Mouse (Mus musculus) ES-Bruce4 (cell line): Measurements from ENCODE around the gene Gm16506. TPM values are rescaled to one million over a fixed set of nuclear protein-coding genes. Genes with fewer than 3 reads are reported as not detected.
"Not testable (repeated sequence)": the region's sequence is repeated elsewhere in the genome, so short reads cannot be mapped to it uniquely, and the experiment has no call there.

Source experiments
- H3K27ac ChIP-seq: 2 replicates; pipeline ENCODE4 v1.5.1; 2012; ENCODE audit warnings: low read length, inconsistent platforms; ENCODE audit not compliant: insufficient read depth
- H3K27me3 ChIP-seq: 2 replicates; pipeline ENCODE4 v1.6.1; 2012; ENCODE audit warnings: mild to moderate bottlenecking, low read length, inconsistent platforms; ENCODE audit not compliant: control insufficient read depth, poor library complexity, insufficient read depth, severe bottlenecking
- H3K36me3 ChIP-seq: 2 replicates; pipeline ENCODE4 v1.6.1; 2012; ENCODE audit warnings: inconsistent platforms, mild to moderate bottlenecking, low read length, moderate library complexity; ENCODE audit not compliant: control insufficient read depth, poor library complexity, insufficient read depth, severe bottlenecking
- H3K4me1 ChIP-seq: one replicate; pipeline ENCODE4 v1.8.1; 2011; ENCODE audit warnings: low read length; ENCODE audit not compliant: control insufficient read depth, insufficient read depth
- H3K4me3 ChIP-seq: 2 replicates; pipeline ENCODE4 v1.5.1; 2011; ENCODE audit warnings: low read depth, mild to moderate bottlenecking, low read length
- H3K9ac ChIP-seq: 2 replicates; pipeline ENCODE4 v1.6.1; 2012; ENCODE audit warnings: low read depth, mild to moderate bottlenecking, inconsistent platforms; ENCODE audit not compliant: poor library complexity, severe bottlenecking
- H3K9me3 ChIP-seq: replicated peaks from 2 replicates; pipeline ENCODE4 v1.6.1; 2012; ENCODE audit warnings: mild to moderate bottlenecking, low read length, inconsistent platforms; ENCODE audit not compliant: control insufficient read depth, poor library complexity, insufficient read depth, severe bottlenecking
- polyA plus RNA-seq: library from polyadenylated mRNA; stranded (reverse); fragments of >200 nt; gene quantifications from 2 replicates; pipeline ENCODE4 v1.2.4, GENCODE M21; 2011; ENCODE audit warnings: low read depth; ENCODE audit not compliant: missing spikeins, insufficient read depth, insufficient read length

Gm16506 gene
- not detected in 2 replicates for polyA plus RNA-seq

DNA sequence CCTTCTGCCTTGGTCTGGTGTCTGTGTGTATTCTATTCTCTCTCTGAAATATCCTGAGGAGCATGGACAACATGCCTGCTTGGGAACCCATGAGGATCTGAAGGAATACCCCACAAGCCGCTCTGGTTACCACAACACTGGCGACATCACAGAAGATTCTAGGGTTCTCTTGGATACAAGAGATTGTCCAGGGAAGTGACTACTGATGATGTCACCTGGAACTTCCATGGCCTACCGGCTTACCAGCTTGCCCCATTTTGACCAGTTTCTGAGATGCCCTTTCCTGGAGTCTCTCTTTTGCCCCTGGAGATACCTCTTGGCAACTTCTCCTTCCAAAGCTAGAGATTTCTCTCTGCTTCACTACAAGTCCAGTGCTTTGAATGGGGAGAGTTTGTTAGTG, at the start of gene Gm16506:
Gene Gm16506 (minus strand): TSS at position 101 of the 400 bp plus-strand sequence.
- H3K36me3 ChIP-seq, H3K27me3 ChIP-seq, H3K4me1 ChIP-seq, H3K9ac ChIP-seq, H3K4me3 ChIP-seq, H3K27ac ChIP-seq, H3K9me3 ChIP-seq: not testable (repeated sequence)

DNA sequence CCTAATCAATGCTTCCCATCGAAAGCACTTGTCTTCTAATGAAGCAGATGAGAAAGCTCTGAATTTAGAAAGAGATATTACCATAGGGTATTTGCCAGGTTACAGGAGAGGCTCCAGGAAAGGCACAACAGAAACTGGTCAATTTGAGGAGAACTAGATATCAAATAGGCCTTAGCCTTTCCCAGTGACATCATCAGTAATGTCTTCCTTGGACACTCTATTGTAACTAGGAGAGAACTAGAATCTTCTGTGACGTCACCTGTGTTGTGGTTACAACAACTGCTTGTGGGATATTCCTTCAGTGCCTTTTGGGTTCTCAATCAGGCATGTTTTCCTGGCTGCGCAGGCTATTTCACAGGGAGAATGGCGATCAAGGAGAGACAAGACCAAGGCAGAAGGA, 20.3 kb upstream of the Gm16506 start, which contains the start of gene Gm6526:
Gene Gm6526 (plus strand): TSS at position 301 of the 400 bp plus-strand sequence.
- not testable (repeated sequence) for H3K4me1 ChIP-seq, H3K27me3 ChIP-seq, H3K27ac ChIP-seq, H3K9me3 ChIP-seq, H3K4me3 ChIP-seq, H3K9ac ChIP-seq, H3K36me3 ChIP-seq

DNA sequence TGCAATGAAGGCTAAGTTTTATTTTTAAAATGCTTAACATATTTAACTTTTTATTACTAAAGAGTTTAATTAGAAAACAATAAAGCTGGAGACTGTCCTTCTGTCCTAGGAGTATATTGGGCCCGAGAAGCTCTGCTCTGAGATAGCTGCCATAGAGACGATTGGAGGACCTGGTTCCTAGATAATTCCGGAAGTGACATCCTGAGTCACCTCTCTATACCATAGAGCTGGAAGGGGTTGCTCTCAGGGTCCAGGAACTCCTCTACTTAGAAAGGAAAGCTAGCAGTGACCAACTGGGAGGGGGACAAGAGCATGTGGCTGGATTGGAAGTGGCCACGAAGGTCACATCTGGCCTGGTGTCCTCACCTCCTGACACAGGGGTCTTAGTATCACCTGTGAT, 29.7 kb downstream of the Gm16506 start, which contains the start of gene Gm7324:
Gene Gm7324 (plus strand): TSS at position 208 of the 400 bp plus-strand sequence.
- H3K36me3 ChIP-seq, H3K4me1 ChIP-seq, H3K27me3 ChIP-seq, H3K9me3 ChIP-seq, H3K27ac ChIP-seq, H3K9ac ChIP-seq, H3K4me3 ChIP-seq: not testable (repeated sequence)

DNA sequence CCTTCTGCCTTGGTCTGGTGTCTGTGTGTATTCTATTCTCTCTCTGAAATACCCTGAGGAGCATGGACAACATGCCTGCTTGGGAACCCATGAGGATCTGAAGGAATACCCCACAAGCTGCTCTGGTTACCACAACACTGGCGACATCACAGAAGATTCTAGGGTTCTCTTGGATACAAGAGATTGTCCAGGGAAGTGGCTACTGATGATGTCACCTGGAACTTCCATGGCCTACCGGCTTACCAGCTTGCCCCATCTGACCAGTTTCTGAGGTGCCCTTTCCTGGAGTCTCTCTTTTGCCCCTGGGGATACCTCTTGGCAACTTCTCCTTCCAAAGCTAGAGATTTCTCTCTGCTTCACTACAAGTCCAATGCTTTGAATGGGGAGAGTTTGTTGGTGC, 50.2 kb downstream of the Gm16506 start, which contains the start of gene Gm8165:
Gene Gm8165 (minus strand): TSS at position 101 of the 400 bp plus-strand sequence.
- not testable (repeated sequence) for H3K36me3 ChIP-seq, H3K27ac ChIP-seq, H3K4me1 ChIP-seq, H3K9me3 ChIP-seq, H3K9ac ChIP-seq, H3K27me3 ChIP-seq, H3K4me3 ChIP-seq

Other genes starting within 250 kb of the Gm16506 start
- gene Gm5799, start 183.9 kb downstream of the Gm16506 start, polyA plus RNA-seq = not detected in 2 replicates
- not detected in 2 replicates for gene Gm17654, start 148.3 kb downstream of the Gm16506 start, polyA plus RNA-seq
- gene Gm10375, start 119.5 kb downstream of the Gm16506 start, polyA plus RNA-seq = not detected in 2 replicates
- gene Gm8165, start 50.3 kb downstream of the Gm16506 start, polyA plus RNA-seq = not detected in 2 replicates
- gene Gm7324, start 29.7 kb downstream of the Gm16506 start, polyA plus RNA-seq = 31.7 and 35.6 TPM in 2 replicates
- not detected in 2 replicates for gene Gm6526, start 20.4 kb upstream of the Gm16506 start, polyA plus RNA-seq
- not detected in 2 replicates for gene Gm8180, start 57.3 kb upstream of the Gm16506 start, polyA plus RNA-seq
- not detected in 2 replicates for gene Ear1, start 148.0 kb upstream of the Gm16506 start, polyA plus RNA-seq
- gene Ear10, start 196.1 kb upstream of the Gm16506 start, polyA plus RNA-seq = not detected in 2 replicates
- gene Gm8113, start 197.9 kb upstream of the Gm16506 start, polyA plus RNA-seq = 1.0 and 2.0 TPM in 2 replicates
- not detected in 2 replicates for gene Ang5, start 229.6 kb upstream of the Gm16506 start, polyA plus RNA-seq